Mouse (Mus musculus) C2C12 (cell line): ENCODE data around the gene Foxp1. TPM values are rescaled to one million over a fixed set of nuclear protein-coding genes. Genes with fewer than 3 reads are reported as not detected.

Experiments used
- H3K27me3 ChIP-seq: one replicate; pipeline ENCODE4 v1.6.1; 2011; ENCODE audit not compliant: control insufficient read depth, insufficient read depth, insufficient read length
- H3K36me3 ChIP-seq: one replicate; pipeline ENCODE4 v1.6.1; 2011; ENCODE audit not compliant: control insufficient read depth, insufficient read depth
- H3K4me3 ChIP-seq: one replicate; pipeline ENCODE4 v1.5.1; 2011; ENCODE audit warnings: mild to moderate bottlenecking, control low read depth; ENCODE audit not compliant: poor library complexity, insufficient read depth, severe bottlenecking
- H3K79me2 ChIP-seq: one replicate; pipeline ENCODE4 v1.6.1; 2011; ENCODE audit not compliant: control insufficient read depth, insufficient read depth
- H3K79me3 ChIP-seq: one replicate; pipeline ENCODE4 v1.6.1; 2011; ENCODE audit warnings: low read depth, control low read depth
- H3ac ChIP-seq: one replicate; pipeline ENCODE3; 2011; ENCODE audit warnings: low read depth; ENCODE audit not compliant: control insufficient read depth, insufficient read length
- CEBPB ChIP-seq: IDR thresholded peaks from one replicate; pipeline ENCODE4 v1.6.1; 2011; ENCODE audit warnings: low read depth, mild to moderate bottlenecking, control low read depth, moderate library complexity
- CTCF ChIP-seq: IDR thresholded peaks from one replicate; pipeline ENCODE4 v1.5.1; 2011; ENCODE audit not compliant: control insufficient read depth, insufficient read depth, insufficient read length
- FOSL1 ChIP-seq: IDR thresholded peaks from one replicate; pipeline ENCODE4 v1.8.0; 2011; ENCODE audit warnings: mild to moderate bottlenecking, low read length; ENCODE audit not compliant: poor library complexity, insufficient read depth, severe bottlenecking
- MAX ChIP-seq: IDR thresholded peaks from one replicate; pipeline ENCODE4 v1.6.1; 2011; ENCODE audit warnings: mild to moderate bottlenecking, control low read depth
- MYOD1 ChIP-seq: IDR thresholded peaks from one replicate; pipeline ENCODE4 v1.6.1; 2011; ENCODE audit warnings: low read depth; ENCODE audit not compliant: control insufficient read depth, insufficient read length
- MYOG ChIP-seq: IDR thresholded peaks from one replicate; pipeline ENCODE4 v1.6.1; 2011; ENCODE audit not compliant: control insufficient read depth, insufficient read length; ENCODE audit errors: extremely low read depth
- USF1 ChIP-seq: IDR thresholded peaks from one replicate; pipeline ENCODE4 v1.6.1; 2011; ENCODE audit warnings: low read depth, mild to moderate bottlenecking, control low read depth, moderate library complexity
- microRNA-seq: library from miRNA; unstranded; fragments of <30 nt; microRNA quantifications from one replicate; pipeline ENCODE4, GENCODE M21; 2019; ENCODE audit warnings: borderline microRNAs expressed
- polyA plus RNA-seq: library from polyadenylated mRNA; unstranded; fragments of >200 nt; fragmentation: generic; extraction: Trizol; gene quantifications from one replicate; pipeline ENCODE4 v1.2.1, GENCODE M21; 2012; ENCODE audit warnings: missing spikeins

Gene Foxp1
- polyA plus RNA-seq, 1 experiment, result 25.9 TPM

DNA sequence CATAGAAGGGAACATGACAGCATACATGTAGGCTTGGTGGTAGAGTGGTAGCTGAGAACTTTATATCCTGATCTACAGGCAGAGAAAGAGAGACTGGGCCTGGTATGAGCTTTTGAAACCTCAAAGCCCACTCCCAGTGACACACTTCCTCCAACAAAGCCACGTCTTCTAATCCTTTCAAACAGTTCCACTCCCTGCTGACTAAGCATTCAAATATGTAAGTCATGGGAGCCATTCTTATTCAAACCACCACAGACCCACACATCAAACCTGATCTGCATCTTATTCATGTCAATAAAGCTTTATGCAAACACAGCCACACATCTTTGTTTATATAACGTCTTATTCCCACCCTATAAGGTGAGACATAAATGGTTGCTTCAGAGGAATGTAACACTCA is 646.1 kb downstream of the Foxp1 start:
- H3K4me3 ChIP-seq, result no peak overlapping the region

More for the DNA sequence above, 646.1 kb downstream of the Foxp1 start:
- Histone ChIP-seq H3K79me2 (no peaks in the 10 kb centered on the region), H3ac (no peak overlapping the region), H3K79me3 (no peaks in the 10 kb centered on the region), H3K27me3 (no peaks in the 10 kb centered on the region), H3K36me3 (no peaks in the 10 kb centered on the region)
- TF ChIP-seq CEBPB, result no peak
- no peak for TF ChIP-seq FOSL1
- TF ChIP-seq MAX, result no peak
- no peak for TF ChIP-seq MYOG
- TF ChIP-seq USF1, result no peak
- TF ChIP-seq CTCF, result no peak
- no peak for TF ChIP-seq MYOD1

Small RNA genes lying within 50 kb of the gene (microRNA-seq; reads per million reads assigned to microRNA genes)
- gene Gm22328 (not detected), gene Gm49348 (not detected)

Other genes with a start within 250 kb of the Foxp1 start
- gene Eif4e3, start 144.1 kb upstream of the Foxp1 start, polyA plus RNA-seq, result 5.9 TPM
- gene Gm20696, start 144.1 kb upstream of the Foxp1 start, polyA plus RNA-seq, result 0.20 TPM
- gene Gpr27, start 170.0 kb upstream of the Foxp1 start, polyA plus RNA-seq, result not detected
- not detected for gene Prok2, start 203.7 kb upstream of the Foxp1 start, polyA plus RNA-seq